Mouse (Mus musculus): ENCODE measurements around the gene Pip4k2b.
"Not testable (repeated sequence)": the region's sequence is repeated elsewhere in the genome, so short reads cannot be mapped to it uniquely, and the experiment has no call there.

The Pip4k2b gene

GRCm38 (mm10) chr11:97748496-97748895 is 4.0 kb upstream of the Pip4k2b start:
- no peak for DNase-seq

DNA sequence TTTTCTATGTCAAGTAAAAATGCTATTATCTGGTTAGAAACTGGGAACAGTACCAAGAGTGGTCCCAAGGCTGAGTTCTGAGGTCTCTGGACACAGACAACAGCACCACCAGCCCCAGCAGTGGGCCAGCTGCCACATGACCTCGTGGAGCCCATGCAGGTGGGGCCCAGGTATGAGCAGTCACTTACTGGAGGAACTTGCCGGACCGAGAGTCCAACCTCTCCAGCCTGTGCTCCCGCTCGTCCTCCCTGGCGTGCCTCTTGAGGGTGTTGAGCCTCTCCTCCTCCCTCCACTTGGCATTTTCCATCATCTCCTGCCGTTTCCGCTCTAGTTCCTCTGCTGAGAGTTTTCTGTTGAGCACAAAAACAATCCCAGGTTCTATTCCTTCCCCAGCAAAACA is 3.3 kb upstream of the Pip4k2b start:
- DNase-seq = no peak

GRCm38 (mm10) chr11:97745331-97745721 is 822 bp upstream of the Pip4k2b start:
- DNase-seq = no peak

DNA sequence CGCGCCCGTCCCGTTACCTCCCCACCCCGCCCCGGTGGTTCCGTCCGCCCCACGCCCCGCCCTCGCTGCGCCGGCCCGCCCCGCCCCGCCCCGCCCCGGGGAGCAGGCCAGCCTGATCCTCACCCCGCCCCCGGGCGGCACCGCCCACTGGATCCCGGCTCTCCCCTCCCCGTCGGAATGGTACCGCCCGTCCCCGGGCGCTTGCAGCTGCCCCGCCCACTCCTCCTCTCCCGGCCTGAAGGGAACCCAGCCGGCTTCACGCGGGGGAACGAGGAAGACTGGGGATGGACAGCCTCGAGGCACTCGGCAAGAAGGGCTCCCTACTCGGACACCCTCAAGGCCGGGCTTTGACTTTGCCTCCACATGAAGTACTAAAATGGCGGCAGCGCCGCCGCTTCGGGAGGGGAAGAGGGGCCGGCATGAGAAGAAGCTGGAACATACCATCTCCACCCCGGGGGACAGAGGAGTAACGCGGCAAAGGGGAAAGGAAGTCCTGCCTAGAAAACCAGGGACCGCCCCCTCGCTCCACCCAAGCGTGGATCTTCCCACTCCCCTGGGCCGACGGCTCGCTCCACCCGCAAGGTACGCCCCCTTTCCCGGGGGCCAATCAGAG is 320 bp upstream of the Pip4k2b start:
- DNase-seq = peak; percentile 96 to 99

DNA sequence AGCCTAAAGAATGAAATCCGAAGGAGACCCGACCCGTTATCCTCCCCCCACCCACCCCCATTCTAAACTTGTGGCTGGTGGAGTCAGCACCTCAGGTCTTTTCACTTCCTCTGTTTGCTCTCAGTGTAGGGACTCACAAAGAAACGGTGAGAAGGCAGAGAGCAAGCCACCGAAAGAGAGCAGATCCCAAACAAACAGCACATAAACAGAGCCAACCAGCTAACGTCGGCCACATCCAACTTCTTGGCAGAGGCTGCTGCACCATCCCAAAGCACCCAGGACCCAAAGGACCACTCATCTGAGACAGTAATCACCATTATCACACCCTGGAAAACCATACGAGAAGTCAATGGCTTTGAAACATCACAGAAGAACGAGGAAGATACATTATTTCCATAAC is 1.1 kb downstream of the Pip4k2b start:
- DNase-seq = no peak

DNA sequence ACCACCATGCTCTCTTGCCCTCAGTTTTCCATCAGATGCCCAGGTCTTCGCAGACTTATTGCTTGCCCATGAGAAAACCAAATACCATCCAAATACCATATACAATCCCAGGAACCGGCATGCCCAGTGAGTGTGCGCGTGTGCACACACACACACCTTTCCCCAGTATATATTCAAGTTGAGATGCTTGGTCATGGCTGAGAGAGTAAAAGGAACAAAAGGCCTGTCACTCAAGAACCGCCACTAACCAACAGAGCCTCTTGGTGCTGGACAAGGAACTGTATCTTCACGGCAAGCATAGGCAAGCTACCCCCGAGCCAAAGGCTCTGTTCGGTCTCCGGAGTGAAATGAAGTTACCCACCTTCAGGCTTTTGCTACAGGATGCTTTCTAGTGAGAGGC is 1.9 kb downstream of the Pip4k2b start:
- no peak for DNase-seq

DNA sequence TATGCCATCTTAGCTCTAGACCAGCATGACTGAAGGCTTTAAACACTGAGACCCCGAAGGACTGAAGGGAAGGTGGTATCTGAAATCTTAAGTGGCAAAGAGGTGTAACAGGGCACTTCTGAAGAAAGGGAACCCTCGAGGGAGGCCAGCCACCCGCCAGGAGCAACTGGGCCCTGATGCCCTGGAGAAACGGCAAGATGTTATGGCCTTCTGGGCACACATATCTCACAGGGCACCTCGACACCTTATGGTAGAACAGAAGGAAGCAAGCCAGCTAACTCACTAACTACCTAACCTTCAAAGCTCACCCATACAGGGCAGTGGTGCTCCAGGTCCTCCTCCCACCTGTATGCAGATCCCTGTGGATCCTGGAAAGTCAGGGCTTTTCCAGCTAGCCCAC is 2.3 kb downstream of the Pip4k2b start:
- DNase-seq = no peak

DNA sequence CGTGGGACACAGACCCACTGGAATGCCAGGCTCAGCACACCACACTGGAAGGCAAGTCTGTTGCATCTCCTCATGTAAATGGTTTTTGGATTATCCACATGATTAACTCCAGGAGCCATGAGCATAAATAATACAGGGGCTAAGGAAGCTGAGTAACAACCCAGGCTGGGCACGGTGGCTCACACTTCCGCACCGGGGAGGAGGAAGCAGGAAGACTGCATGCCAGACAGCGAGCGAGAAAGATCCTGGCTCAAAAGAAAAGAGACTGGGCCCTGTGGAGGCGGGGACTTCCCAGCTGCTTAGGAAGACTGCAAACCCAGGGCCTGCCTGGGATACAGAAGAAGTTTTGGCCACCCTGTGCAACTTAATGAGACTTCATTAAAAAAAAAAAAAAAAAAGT is 4.3 kb downstream of the Pip4k2b start:
- peak in 1 of 2 experiments; percentile 24 for DNase-seq

DNA sequence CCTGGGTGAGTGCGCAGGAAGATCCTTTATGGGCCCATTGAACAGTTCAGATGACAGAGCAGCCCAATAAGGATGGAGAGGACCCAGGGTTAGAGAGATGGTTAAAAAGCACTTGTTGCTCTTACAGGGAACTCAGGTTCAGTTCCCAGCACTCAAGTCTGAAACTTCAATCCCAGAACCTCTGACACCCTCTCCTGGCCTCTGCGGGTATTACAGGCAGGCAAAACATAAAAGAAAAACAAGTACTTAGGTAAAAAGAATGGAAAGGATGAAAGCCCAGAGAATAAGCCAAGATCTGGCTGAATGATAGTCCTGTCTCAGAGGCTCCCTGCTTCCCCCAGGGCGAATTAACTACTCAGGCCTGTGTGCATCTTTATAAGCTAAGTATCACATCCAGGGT is 5.3 kb downstream of the Pip4k2b start:
- no peak for DNase-seq

DNA sequence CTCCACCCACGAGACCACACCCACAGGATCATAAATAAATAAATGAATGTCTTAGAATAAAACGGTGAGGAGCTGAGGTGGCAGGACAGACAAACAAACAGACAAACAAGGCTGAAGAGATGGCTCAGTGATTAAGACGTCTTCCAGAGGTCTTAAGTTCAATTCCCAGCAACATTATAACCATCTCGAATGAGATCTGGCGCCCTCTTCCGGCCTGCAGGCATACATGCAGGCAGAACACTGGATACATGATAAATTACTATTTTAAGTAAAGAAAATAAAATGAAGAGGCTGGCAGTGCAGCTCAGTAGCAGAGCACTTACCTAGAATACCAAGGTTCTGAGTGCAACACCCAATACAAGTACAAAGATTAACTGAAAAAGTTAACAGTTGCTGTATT is 5.8 kb downstream of the Pip4k2b start:
- no peak for DNase-seq

DNA sequence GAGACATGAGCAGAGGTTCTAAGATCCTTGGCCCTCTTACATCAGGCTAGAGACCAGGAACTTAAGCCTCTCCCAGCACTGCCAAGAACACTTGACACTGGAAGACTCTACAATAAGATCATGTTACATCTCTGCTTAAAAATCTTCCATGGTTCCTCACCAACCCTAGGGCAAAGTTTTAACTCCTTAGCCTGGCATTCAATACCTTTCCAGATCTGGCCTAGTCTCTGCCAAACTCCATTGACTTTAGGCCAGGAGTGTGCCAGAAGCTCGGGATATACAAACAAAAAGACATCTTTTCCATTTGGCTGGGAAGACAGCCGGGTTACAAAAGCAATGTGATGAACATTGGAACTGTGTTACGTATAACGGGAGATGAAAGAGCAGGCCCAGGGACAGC is 6.9 kb downstream of the Pip4k2b start:
- DNase-seq = no peak

- no peak for DNase-seq
Observed at GRCm38 (mm10) chr11:97736645-97737044, 7.9 kb downstream of the Pip4k2b start.

- DNase-seq = not testable (repeated sequence)
Observed at GRCm38 (mm10) chr11:97734810-97735209, 9.7 kb downstream of the Pip4k2b start.

DNA sequence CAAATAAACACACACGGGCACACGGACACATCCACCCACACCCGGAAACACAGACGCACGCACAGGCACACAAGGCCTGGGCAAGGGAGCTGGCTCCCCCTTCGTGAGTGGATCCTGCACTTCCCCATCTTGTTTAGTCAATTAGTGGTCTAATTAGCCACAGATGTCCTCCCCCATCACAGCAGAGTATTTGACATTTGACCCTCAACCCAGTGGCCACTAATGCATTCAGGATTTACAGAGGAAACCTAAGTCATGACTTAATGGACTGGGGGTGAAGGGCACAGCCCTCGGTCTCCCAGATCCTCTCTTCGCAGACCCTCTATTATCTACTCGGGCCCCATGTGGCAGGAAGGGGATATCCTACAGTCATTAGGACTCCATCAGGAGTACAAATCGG is 10.8 kb downstream of the Pip4k2b start:
- no peak for DNase-seq

- DNase-seq = no peak
Observed at GRCm38 (mm10) chr11:97728730-97729129, 15.8 kb downstream of the Pip4k2b start.

GRCm38 (mm10) chr11:97728311-97728710 is 16.2 kb downstream of the Pip4k2b start:
- DNase-seq = peak in 1 of 2 experiments; percentile 56

- DNase-seq = no peak
Observed at GRCm38 (mm10) chr11:97723709-97724108, 20.8 kb downstream of the Pip4k2b start.

- no peak for DNase-seq
Observed at GRCm38 (mm10) chr11:97721338-97721737, 23.2 kb downstream of the Pip4k2b start.

- no peak for DNase-seq
Observed at GRCm38 (mm10) chr11:97719041-97719440, 25.5 kb downstream of the Pip4k2b start.

GRCm38 (mm10) chr11:97718281-97718860 is 26.1 kb downstream of the Pip4k2b start:
- no peak for DNase-seq

DNA sequence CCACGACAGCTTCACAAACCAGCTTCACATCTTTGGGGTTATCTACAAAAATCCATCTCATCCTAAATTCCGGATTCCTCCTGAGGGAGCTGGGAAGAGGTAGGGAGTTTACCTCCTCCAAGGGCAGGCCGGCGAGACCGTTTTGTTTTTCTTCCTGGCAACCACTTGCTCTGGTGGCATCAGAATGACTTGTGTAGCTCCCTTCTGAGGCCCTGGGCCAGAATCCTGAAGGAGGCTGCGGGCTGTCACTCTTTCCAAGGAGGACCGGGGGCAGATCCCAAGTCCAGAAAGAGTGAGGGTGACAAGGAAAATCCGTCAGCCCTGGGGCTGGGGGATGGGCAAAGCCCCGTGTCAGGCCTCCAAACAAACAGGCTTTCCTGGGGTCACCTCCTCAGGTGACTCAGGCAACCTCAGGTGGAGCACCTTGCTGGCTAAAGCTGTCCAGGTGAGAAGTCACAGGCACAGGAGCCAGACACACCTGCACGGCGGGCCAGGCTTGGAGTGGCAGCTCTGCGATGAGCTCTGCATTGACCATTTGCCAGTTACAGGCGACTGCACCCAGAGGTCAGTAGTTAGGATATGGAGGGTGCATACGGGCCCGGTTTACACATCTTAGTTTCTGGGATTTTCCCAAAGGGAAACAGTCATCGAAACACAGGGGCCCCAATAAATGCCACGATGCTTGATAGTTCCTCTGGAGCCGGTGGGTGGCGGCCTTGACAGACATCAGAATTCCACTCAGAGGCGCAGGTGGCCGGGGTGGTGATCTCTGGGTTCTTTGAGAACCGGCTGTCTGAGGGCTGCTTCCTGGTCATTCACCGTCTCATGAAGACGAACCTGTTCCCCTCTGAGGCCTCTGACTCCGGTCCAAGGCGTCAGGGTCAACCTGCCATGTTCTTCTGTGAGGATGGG is 26.9 kb downstream of the Pip4k2b start:
- no peak for DNase-seq

GRCm38 (mm10) chr11:97716021-97716420 is 28.5 kb downstream of the Pip4k2b start:
- DNase-seq = no peak

DNA sequence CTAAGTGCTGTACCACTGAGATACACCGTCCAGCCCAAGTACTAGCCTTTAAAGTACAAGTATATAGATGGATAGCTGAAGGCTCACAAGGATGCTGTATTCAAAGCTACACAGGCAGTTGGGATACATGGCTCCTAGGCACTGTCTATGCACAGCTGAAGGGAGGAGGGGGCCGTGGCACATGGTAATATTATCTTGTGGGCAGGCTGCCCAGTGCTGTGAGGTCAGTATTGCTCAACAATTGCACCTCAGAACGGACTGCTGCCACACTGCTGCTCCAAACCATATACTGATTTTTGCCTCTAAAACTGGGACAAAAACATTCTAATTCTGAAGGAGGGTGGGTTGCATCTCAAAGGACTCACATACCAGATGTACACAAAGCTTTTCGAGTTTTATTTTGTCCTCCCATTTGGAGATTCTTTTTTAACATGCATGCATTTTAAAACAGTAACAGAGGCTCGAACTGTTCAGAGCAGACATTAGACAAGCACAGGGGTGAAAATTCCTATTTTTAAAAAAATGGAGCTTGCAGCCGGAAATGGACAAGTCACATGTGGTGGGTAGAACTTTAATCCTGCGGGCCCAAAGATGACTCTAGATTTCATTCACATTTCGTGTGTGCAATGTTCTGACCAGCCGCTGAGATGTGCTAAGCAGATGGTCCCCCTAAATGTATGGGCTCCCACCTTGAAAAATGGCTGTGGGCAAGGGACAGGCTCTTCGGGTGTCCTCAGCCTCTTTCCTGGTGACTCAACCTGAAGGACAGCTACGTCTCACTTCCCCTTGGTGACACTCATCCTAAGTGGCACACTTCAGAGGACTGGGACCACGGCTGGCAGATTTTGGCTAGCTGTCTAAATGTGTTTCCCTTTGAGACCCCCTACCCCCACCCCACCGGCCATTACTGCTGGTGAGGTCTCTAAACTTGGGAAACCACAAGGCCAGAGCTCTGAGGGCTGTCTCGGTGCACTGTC is 29.4 kb downstream of the Pip4k2b start:
- DNase-seq = no peak

All from thymus, adult 18-20 months (tissue).